Mouse (Mus musculus) embryonic fibroblast, embryonic 13.5 days (primary cell): ENCODE measurements at regions not wholly inside any gene's neighbourhood (a gene's known extent, or its start where the extent isn't known, plus 50 kb on each side); places are given as distances from the start of the nearest gene placed in this dataset.

ENCODE experiments used
- CTCF ChIP-seq: IDR thresholded peaks from 2 replicates; pipeline ENCODE4 v1.5.1; 2011; ENCODE audit warnings: mild to moderate bottlenecking, control low read depth, low read length, moderate library complexity, borderline replicate concordance; ENCODE audit not compliant: insufficient read depth
- POLR2A ChIP-seq: IDR thresholded peaks from 2 replicates; pipeline ENCODE4 v1.6.1; 2011; ENCODE audit warnings: low read depth, mild to moderate bottlenecking, control low read depth, low read length, moderate library complexity

GRCm38 (mm10) chr7:67895166-67895565, 57.5 kb upstream of the Igf1r start:
- TF ChIP-seq POLR2A (no peak), CTCF (no peak)
